Mouse (Mus musculus) thymus, adult 2 months (tissue): ENCODE measurements around the gene Zfp189.

Experiments
- CTCF ChIP-seq: fragments of 200-500 bp; IDR thresholded peaks from 2 replicates; pipeline ENCODE4 v1.5.1; 2012; ENCODE audit warnings: mild to moderate bottlenecking, control low read depth, low read length, moderate library complexity, borderline replicate concordance; ENCODE audit not compliant: control insufficient read depth, poor library complexity, insufficient read depth; ENCODE audit errors: extremely low read depth
- POLR2A ChIP-seq: fragments of 200-500 bp; IDR thresholded peaks from 2 replicates; pipeline ENCODE4 v1.6.1; 2012; ENCODE audit warnings: mild to moderate bottlenecking, low read length, control low read depth, moderate library complexity; ENCODE audit not compliant: control insufficient read depth, poor library complexity, insufficient read depth; ENCODE audit errors: extremely low read depth

DNA sequence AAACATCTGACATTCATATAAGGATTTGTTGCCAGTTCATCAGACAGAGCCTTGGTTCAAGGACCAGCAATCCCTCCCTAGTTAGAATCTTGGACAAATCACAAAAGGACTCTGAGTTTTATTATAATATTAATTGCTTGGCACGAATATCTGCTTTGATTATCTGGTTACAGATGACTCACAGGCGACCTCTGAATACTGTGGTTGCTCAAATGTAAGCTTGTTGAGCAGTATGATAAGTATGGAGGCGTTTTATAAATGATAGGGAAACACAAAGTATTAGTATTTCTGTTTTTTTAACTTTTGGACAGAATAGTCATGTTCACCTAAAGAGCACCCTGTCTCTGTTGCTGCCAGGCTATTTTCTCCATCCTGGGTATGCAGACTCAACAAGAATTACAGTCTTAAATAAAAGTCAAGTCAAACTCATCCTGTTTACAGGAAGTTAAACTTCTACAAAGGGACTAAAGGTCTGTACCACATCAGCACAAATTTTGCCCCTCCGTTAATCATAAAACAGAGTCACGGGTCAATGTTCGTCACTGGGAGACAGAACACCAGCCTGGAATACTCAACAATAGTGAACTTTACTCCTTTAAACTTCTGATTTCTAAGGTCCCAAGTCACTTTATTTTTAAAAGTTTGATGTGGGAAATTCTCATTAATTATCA, 26.0 kb downstream of the Zfp189 start:
- no peak for TF ChIP-seq CTCF
- no peak for TF ChIP-seq POLR2A
